Mouse (Mus musculus) mouse embryonic stem cell (cell line): ENCODE data around the gene Tmem167.
"Not testable (repeated sequence)": the region's sequence is repeated elsewhere in the genome, so short reads cannot be mapped to it uniquely, and the experiment has no call there.

Source experiments
- in situ Hi-C, 2 experiments: fragments of 300-500 bp; cut with MboI; formaldehyde crosslinking; loops; 1 replicate in 1 of 2; 3 replicates in 1 of 2; pipeline ENCODE4 v1.14.3; 2019 to 2020; ENCODE audit warnings: low sequenced_read_pairs in 2 of 2, low pct_unique_long_range_greater_than_20kb in 1 of 2, mixed read lengths in 1 of 2; ENCODE audit not compliant: unreplicated experiment in 1 of 2

Tmem167 gene

DNA sequence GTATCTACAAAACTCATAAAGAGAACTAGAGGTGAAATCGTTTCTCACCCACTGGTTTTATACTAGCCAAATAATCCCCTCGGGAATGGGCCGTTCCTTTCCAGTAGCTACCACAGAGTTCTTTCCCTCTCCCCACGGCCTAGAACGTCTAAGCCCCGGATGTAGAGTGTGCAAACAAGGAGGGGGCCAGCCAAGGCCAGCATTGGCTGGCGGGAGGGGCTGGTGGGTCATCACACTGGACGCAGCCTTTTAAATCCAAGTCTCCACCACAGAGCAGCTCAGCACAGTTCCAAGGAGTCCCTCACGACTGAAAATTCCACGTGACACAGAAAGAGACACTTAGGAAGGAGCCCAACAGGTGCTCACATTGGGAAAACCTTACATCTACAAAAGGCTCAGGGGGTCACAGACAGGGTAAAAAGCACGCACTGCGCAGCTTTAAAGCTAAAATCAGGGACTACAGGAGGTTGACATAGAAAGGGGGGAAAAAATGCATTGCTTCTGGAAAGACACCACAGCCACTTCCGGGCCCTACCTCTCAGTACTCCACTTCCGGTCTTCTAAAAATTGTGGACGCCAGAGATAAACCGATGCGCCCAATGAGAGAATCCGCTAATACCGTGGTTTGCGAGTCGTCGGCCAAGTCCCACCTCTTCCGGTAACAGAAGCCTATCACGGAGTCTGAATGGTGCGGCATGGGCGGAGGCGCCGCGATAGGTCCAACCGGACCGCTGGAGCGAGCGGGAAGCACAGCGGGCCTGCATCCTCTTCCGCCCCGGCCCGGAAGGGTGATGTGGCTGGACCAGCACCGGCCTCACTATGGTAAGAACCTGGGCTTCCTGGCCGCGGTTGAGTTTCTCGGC is at the start of gene Tmem167, which contains the start of gene Xrcc4:
Gene Tmem167 (plus strand): TSS at position 162 of the 863 bp plus-strand sequence.
Gene Xrcc4 (minus strand): TSS at position 647 of the 863 bp plus-strand sequence.
- in situ Hi-C loops: no loop called here

DNA sequence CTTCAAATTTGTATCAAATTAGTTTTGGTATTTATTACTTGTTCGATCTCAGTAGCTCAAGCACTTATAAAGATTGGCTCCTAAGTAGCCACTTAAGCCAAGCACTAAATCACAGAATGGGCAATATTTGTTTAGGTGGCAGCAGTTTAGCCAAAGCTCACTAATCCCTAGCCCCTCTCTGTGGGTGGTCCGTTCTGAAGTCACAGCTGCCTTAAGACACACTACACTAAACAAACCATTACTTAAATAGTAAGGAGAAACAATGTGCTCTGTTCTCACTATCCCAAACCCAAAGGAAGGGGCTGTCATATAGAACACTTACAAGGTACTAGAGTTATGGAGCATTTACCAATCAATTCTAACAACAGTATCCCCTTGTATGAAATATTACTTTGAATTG is 49.3 kb upstream of the Tmem167 start:
- in situ Hi-C loops: no loop called here

DNA sequence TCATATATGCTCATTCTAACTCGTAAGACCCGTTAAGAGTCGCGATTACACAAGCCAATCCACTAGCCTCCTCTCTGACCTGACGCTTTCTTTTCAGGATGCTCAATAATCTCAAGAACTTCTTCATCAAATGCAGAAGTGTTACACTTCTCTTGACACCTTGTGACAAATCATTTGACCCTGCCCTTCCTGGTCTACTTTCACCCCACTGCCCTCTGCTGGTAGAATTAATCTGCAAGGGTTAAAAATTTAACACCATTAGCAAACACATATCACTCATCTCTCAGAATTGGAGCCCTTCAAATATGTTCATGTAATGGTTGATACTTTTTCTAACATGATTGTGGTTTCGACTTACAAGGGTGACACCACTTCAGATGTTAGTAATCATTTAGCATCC is 37.2 kb upstream of the Tmem167 start:
- in situ Hi-C loops: no loop called here

DNA sequence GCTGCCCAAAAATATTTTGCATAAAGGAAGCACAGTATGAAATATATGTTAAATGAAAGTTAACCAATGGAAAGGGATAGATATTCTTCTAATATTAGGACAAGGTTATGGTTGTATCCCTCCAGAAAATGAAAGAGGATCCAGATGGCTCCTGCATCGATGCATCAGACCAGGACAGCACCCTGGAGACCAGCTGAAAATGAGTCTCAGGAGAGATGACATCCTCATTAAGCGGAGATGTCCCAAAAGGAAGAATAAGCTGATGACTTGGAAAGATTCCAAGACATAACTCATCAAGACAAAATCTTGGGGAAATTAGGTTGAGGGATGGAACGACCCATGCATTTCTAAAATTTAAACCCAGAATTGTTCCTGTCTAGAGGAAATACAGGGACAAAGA is 36.5 kb upstream of the Tmem167 start:
- in situ Hi-C loops: no loop called here

DNA sequence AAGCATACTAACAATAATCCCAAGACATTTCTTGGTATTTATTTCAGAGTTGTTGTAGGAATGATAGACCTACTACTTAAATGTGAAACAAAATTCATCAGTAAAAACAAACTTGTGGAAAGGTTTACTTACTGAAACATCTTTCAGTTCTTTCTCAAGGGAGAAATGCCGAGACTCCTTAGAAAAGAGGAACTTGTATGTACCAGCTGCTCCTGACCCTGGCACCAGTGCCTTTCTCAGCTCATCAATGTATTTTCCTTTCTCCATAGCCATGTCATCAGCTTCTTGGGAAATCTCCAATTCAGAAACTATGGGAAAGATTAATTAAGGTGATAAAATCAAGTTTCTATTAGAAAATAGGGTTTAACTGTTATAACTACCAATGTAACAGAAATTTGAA is 27.0 kb upstream of the Tmem167 start:
- in situ Hi-C loops: no loop called here

DNA sequence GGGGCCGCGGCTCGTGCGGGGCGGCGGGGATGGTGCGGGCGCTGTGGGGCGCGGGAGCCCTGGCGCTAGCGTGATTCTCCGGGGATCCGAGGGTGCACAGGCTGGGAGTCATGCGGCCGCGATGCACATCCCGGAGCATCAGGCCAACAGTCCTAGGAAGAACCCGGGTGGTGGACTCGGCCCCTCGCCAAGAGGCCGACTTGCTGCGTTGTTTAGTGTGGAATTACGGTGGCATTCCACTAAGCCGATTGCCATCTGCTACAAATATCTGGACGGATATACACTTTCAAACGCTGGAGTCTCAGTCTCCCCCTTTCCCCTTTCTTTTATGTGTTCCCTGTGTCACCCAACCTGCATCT is 881 bp downstream of the Tmem167 start:
- in situ Hi-C loops: no loop called here

DNA sequence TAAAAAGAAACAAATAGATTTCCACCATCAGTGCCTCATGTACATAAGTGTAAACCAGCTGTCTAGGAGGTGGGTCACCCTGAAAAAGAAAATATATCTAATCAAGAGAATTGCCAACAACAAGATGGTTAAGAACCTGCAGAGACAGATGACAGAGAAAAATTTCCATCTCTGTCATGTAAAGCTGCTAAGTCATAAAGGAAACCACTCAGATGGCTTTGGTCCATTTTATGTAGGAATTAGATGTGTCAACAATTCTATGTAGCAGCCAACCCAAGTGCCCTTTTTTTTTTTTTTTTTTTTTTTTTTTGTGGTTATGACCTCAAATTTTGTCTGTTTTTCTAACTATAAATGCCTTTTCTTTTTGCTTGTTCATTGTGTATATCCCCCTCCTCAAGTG is 12.6 kb downstream of the Tmem167 start:
- in situ Hi-C loops: no loop called here

DNA sequence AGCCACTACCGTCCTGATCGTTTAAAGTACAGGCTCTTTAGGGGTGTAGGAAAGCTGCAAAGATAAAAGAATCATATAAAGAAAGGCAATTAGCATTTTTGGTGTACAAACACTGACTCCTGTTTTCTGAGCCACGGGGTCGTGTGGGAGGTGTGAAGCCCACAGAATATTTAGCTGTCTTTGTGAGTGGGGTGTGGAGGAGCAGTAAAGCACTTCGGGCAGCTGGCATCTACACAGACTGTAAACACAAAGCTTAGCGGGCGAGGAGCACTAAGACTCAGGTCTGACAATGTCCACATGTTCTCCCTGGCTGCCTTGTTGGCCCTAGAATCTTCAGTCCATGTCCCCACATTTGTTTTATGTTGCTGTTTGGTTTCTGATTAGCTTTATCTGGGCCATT is 17.2 kb downstream of the Tmem167 start:
- in situ Hi-C loops: no loop called here

DNA sequence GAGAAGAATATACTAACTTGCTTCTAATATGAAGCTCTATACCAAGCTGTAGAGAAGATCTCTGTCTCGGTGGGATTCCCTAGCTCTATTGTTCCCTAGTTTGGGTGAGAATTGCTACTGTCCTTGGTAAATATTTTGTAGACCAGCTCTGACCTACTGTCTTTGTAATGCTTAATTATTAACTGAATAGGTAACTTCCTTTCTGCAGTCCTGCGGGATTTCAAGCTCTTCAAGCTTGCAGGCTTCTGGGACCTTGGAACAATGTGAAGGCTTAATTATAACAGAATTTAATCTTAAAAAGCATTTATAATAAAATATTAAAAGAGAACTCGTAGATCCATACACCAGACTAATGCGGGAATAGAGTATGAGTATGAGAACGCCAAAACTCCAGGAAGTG is 19.8 kb downstream of the Tmem167 start:
- in situ Hi-C loops: not testable (repeated sequence)

DNA sequence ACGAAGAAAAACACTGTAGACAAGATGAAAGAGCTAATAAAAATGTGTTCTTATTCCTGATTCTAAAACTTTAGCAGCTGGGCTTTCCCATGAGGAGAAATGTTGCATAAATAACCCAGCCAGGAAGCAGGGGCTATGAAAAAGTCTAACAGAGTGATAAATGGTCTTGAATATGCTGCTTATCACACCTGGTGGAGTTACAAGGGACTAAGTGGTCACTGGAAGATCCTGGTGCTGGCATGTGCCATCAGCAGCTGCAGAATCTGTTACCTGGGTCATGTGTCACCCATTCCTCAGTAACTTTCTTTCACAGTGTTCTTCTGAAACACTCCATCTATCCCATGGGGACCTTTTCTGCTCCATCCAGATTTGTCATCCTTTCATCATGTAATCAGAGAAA is 22.8 kb downstream of the Tmem167 start:
- in situ Hi-C loops: no loop called here

DNA sequence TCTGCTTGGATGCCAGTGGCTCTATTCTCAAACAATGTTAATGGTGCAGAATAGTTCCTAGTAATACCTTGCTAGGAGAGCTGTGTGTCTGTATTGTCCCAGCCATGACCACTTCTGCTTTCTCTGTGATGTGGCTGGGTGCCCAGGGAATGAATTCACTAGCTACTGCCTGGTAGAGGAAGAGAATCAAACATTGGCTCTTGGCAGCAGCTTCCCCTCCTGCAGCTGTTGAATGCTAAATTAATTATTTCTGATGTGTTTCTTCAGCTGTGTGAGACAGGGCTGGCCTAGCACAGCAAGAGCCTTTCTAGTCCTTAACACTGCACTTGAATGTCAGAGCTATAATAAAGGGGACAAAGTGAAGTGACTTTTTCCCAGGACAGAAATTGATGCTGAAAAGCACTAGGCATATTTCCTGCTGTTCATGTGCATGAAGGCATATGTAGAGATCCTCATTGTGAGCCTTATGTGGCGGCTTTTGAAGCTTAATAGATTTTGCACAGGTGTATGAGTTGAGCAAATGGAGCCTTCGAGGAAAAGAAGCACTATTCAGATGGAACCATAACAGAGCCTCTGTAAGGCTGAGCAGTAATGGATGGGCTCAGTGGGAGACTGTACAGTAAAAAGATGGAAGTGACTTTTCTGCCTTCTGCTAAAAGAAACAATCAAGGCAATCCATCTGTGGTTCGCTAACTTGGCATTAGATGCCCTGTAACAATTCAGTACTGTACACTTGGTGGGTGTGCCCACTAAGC is 47.4 kb downstream of the Tmem167 start:
- in situ Hi-C loops: no loop called here

DNA sequence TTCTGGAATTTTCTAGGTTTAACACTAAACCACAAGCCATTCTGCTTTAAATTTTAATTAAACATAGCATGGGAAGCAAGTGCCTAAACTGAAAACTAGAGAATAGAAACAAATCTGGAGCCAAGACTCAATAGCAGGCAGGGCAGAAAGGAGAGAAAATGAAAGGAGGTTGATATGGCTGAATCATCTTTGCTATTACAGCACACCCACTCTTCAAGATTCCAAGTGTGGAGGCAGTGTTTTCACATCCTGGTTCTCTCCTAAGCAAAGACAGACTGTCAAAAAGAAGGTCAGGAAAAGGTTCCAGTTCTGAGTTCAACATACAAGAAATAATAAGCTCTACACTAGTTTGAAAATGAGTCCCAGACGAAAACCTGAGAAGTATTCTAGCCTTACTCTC is 52.8 kb downstream of the Tmem167 start:
- in situ Hi-C loops: no loop called here

DNA sequence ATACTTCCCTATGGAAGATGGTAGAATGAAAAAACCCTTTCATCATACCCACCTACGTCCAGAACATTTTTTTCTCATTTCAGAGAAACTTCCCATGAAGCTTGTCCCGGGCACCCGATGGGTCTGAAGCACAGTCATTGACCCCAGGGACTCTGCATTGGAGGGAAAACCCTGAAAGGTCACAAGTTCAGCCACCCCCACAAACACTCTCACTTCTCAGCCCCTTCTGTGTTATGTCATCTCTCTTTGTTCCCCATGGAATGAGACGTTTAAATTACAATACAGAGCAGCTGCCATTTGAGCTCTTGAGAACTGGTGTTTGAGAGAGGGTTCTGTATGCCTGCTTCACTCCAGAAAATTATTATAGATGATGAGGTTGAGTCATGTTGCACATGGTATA is 54.3 kb downstream of the Tmem167 start:
- in situ Hi-C loops: no loop called here

DNA sequence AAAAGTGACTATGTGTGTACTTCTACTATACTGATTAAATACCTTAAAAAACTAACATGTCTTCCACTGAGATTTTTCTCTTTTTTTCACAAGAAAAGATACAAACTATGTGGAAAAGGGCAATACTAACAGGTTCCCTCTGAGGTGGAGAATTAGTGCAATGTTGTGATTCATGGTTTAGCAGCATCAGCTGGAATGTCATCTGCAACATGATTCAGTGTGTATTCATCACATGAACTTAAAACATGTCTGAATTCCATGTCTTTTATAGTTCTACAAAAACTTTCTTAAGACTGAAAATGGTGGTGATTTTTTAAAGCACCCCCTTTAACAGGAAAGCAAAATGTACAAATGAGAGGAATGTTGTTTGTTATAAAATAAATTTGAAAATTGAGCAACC is 63.0 kb downstream of the Tmem167 start:
- in situ Hi-C loops: no loop called here

DNA sequence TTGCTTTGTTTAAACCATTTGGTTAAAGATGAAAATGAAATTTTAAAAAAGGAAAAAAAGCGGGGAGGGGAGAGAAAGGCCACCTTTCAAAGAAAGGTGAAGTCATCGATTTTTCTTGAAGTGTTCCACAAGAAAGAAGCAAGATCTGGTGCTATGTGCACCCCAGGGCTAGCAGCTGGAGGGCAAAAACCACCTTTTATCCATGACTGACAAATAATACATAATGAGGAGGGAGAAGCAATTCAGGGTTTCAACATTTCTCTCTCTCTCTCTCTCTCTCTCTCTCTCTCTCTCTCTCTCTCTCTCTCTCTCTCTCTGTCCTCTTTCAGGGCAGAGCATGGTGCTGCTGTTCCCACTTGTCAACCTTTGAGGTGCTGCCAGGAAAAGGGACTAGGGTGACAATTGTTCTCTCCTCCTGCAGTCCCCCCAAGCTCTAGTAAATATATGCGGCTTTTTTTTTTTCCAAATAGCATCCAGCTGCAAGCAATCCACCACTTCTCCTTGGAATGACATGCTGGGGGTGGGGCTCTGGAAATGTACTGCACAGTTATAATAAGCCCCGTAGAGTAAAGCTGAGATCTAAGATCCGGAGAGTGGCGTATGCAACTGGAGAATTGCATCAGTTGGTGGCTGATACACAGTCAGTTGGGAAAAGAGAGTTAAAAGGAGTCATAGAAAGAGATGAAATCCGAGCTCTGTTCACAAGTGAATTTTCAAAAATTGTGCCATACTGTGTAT is 63.8 kb downstream of the Tmem167 start:
- in situ Hi-C loops: no loop called here

DNA sequence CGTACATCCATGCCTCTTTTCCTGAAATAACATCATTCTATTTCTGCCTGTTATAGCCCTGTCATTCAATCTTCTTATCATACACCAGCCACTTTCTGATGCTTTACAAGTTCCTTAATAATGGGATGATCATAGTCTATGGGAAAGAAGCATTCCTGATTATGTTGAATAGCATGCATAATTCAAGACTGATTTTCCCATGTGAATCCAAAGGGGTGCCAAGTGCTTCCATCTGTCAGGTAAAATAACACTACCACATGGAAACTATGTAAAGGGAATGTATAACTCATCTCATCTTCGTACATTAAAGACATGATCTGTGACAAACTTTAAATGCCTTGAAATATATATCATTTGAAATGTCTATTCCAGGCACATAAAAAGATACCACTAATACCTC is 75.2 kb downstream of the Tmem167 start:
- in situ Hi-C loops: no loop called here

DNA sequence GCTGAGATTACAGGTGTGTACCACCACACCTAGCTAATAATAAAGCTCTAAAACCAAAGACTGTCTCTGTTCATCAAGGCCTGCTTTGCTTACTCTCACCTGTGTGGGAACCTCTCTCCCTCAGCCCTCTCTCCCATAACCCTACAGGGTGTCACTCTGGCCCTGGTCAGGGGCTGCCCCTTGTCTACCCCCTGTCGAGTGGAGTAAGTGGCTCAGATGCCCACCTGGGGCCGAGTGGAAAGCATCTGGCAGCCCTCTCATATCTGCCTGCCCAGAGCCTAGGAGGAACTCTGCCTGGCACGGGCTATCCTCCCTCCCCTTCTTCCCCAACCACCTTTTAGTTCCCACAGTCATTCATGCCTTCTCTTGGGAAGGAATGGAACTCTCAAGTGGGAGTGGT is 78.1 kb downstream of the Tmem167 start:
- in situ Hi-C loops: no loop called here

DNA sequence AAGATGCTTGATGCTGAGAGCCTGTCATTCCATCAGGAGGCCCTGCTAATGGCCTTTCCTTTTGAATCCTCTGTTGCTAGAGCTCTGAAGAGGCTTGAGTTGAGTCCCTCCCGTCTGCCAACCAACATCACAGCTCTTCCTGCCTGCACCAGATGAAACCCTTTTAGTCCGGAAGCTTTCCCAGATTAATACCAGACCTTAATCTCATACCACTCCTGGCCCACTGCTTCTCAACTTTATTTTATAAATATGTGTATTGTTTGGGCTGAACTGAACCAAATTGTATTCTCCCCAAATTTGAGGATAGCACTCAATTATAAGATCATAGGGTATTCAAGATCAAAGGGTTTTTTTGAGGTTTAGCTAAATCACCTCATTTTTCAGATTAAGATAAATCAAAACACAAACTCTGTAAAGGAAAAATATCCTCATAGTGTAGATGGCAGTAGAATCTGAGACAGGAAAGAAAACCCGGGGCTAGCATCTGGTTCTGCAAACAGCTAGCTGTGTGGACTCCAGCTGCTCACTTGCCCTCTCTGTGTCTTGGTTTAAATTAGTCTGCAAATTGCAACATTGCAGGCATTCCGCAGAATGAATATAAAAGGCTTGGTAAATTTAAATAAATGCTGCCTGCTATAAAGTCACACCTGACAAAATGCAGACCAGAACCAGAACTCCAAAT is 81.3 kb downstream of the Tmem167 start:
- in situ Hi-C loops: no loop called here

DNA sequence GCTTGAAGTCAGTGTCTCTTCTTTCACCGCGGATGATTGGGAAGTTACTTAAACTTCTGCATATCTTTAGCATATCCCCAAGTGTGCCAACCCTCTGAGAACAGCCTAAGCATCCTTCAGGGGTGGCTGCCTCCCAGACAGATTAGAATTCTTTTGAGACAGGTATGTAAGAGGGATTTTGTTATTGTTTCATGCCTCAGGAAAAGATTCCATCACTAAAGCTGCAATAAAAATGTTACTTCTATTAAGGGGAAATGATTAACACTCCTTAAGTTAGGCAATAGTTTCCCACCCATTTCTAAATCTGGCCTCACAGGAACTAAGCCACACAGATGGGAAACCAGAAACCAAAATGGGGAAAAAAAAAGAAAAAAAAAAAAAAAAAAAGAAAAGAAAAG is 81.9 kb downstream of the Tmem167 start:
- in situ Hi-C loops: no loop called here
